Mouse (Mus musculus): ENCODE measurements around the gene Urad.

Gene Urad

GRCm38 (mm10) chr5:147322183-147322582 is at the start of gene Urad:
TSS of gene Urad (minus strand) at chr5:147322440.
- 74% methylated on average over 8 of the region's 8 CpGs for WGBS

GRCm38 (mm10) chr5:147370276-147370675 is 48.0 kb upstream of the Urad start:
- 83% methylated on average over 8 of the region's 8 CpGs for WGBS

GRCm38 (mm10) chr5:147368221-147368620 is 46.0 kb upstream of the Urad start:
- WGBS, result 93% methylated on average over 6 of the region's 6 CpGs

GRCm38 (mm10) chr5:147365995-147366765 is 43.9 kb upstream of the Urad start:
- 76% methylated on average over 16 of the region's 16 CpGs for WGBS

- WGBS, result 76% methylated on average over 12 of the region's 12 CpGs
These were observed 40.8 kb upstream of the Urad start for GRCm38 (mm10) chr5:147363054-147363453.

GRCm38 (mm10) chr5:147358481-147358880 is 36.2 kb upstream of the Urad start:
- WGBS, result 88% methylated on average over 11 of the region's 11 CpGs

- 54% methylated on average over 3 of the region's 3 CpGs for WGBS
These were observed 35.3 kb upstream of the Urad start for GRCm38 (mm10) chr5:147357536-147357935.

- WGBS, result 89% methylated on average over 13 of the region's 13 CpGs
These were observed 34.2 kb upstream of the Urad start for GRCm38 (mm10) chr5:147356260-147357055.

GRCm38 (mm10) chr5:147355788-147356187 is 33.5 kb upstream of the Urad start:
- WGBS, result 83% methylated on average over 3 of the region's 3 CpGs

GRCm38 (mm10) chr5:147354985-147355384 is 32.7 kb upstream of the Urad start:
- WGBS, result 83% methylated on average over 8 of the region's 8 CpGs

GRCm38 (mm10) chr5:147354161-147354780 is 32.0 kb upstream of the Urad start:
- 52% methylated on average over 17 of the region's 17 CpGs for WGBS

GRCm38 (mm10) chr5:147351931-147352330 is 29.7 kb upstream of the Urad start:
- WGBS, result 92% methylated on average over 8 of the region's 8 CpGs

- 76% methylated on average over 1 of the region's 1 CpGs for WGBS
These were observed 23.7 kb upstream of the Urad start for GRCm38 (mm10) chr5:147345981-147346380.

GRCm38 (mm10) chr5:147343904-147344303 is 21.7 kb upstream of the Urad start:
- WGBS, result 93% methylated on average over 10 of the region's 10 CpGs

GRCm38 (mm10) chr5:147342901-147343300 is 20.7 kb upstream of the Urad start:
- WGBS, result 92% methylated on average over 6 of the region's 6 CpGs

- 77% methylated on average over 13 of the region's 13 CpGs for WGBS
These were observed 18.6 kb upstream of the Urad start for GRCm38 (mm10) chr5:147340741-147341414.

GRCm38 (mm10) chr5:147339560-147339959 is 17.3 kb upstream of the Urad start:
- 79% methylated on average over 11 of the region's 11 CpGs for WGBS

GRCm38 (mm10) chr5:147338967-147339366 is 16.7 kb upstream of the Urad start:
- 73% methylated on average over 9 of the region's 9 CpGs for WGBS

- WGBS, result 47% methylated on average over 7 of the region's 7 CpGs
These were observed 10.5 kb upstream of the Urad start for GRCm38 (mm10) chr5:147332711-147333110.

- WGBS, result 46% methylated on average over 2 of the region's 2 CpGs
These were observed 9.3 kb upstream of the Urad start for GRCm38 (mm10) chr5:147331547-147331946.

GRCm38 (mm10) chr5:147329946-147330345 is 7.7 kb upstream of the Urad start:
- WGBS, result 88% methylated on average over 11 of the region's 11 CpGs

- WGBS, result 86% methylated on average over 5 of the region's 5 CpGs
These were observed 5.4 kb upstream of the Urad start for GRCm38 (mm10) chr5:147327636-147328035.
